In genomic region chr9:124442533-124442855, GRCm38 (mm10) we compare ENCODE assay signal across 8 mouse cellular contexts. TPM values are rescaled to one million over a fixed set of nuclear protein-coding genes. Genes with fewer than 3 reads are reported as not detected.
DNase-seq lines count a peak whose midpoint lies in the region; ATAC-seq lines count a peak whose summit lies in the region.
"Had no signal": no experiment of that assay in that cellular context is flagged by ENCODE, and none has a peak within 500 bp of the region (broad histone marks: within the 10 kb centered on the region; RNA-seq: fewer than 3 reads in every experiment).

No protein-coding gene starts in this region.

- ATAC-seq in liver, embryonic 12.5 days = no peak
- peak; percentile 9; the same call in 1 of the 2 replicates for ATAC-seq in common myeloid progenitor, adult 5-6 weeks (replicated peaks; ENCODE audit: low read depth, poor library complexity, severe bottlenecking)
- ATAC-seq in erythroblast, adult 5-6 weeks (replicated peaks; ENCODE audit: low FRiP score, poor library complexity, severe bottlenecking) = no peak

- peaks cover 33% of the 10 kb centered on the region for H3K9me3 ChIP-seq in liver, embryonic 12.5 days (replicated peaks)

- H3K4me1 ChIP-seq in liver, embryonic 12.5 days = 0 out of 2 replicates have a peak, but pooled peaks cover 4% of the 10 kb centered on the region

- 93% methylated on average over 15 of the region's 15 CpGs for WGBS in liver, embryonic 12.5 days (ENCODE audit: insufficient replicate concordance)

- no peak overlapping the region for H3K27ac ChIP-seq in liver, embryonic 12.5 days
- H3K27ac ChIP-seq: kidney, postnatal 0 days had no signal

- no peak overlapping the region for H3K4me3 ChIP-seq in liver, embryonic 12.5 days

- no peaks in the 10 kb centered on the region for H3K27me3 ChIP-seq in liver, embryonic 12.5 days (replicated peaks)

- H3K9ac ChIP-seq in liver, embryonic 12.5 days = no peak overlapping the region

- DNase-seq in liver (peak; percentile 8), WW6 (ENCODE audit: low read depth, low spot score) (peak; percentile 46)
- peak; percentile 6 for DNase-seq in layer of hippocampus, adult 9-11 months
- DNase-seq in mesoderm, embryonic 11.5 days (ENCODE audit: low read depth, low spot score) = peak; percentile 5

- H3K36me3 ChIP-seq in liver, embryonic 12.5 days = peaks cover 38% of the 10 kb centered on the region

- no peak overlapping the region for H3K4me2 ChIP-seq in liver, embryonic 12.5 days

RNA-seq across cellular contexts. Expression of gene Ppp2r3d, which starts 34.2 kb away (rescaled TPM):
- 58.3 and 58.8 TPM in 2 replicates for polyA plus RNA-seq in liver, embryonic 12.5 days (2016; fragmentation: Nextera tagmentation; extraction: Ambion mirVana)
- 11.1 and 23.5 TPM in 2 replicates for total RNA-seq in common myeloid progenitor, adult 5-6 weeks (2017)
- 1.5 and 12.7 TPM in 2 replicates for total RNA-seq in erythroblast, adult 5-6 weeks (2015; ENCODE audit: low replicate concordance)
- total RNA-seq in erythroblast, adult 5-6 weeks (2017; ENCODE audit: low replicate concordance) = 2.5 and 5.6 TPM in 2 replicates

RNA-seq across cellular contexts. Expression of gene Gm21836, which starts 51.1 kb away (rescaled TPM):
- not detected in 2 replicates for polyA plus RNA-seq in liver, embryonic 12.5 days (2016; fragmentation: Nextera tagmentation; extraction: Ambion mirVana)
- total RNA-seq in common myeloid progenitor, adult 5-6 weeks (2017) = not detected in 2 replicates
- not detected in 2 replicates for total RNA-seq in erythroblast, adult 5-6 weeks (2015; ENCODE audit: low replicate concordance)
- not detected in 2 replicates for total RNA-seq in erythroblast, adult 5-6 weeks (2017; ENCODE audit: low replicate concordance)
- polyA plus RNA-seq: kidney, postnatal 0 days had no signal
